Mouse (Mus musculus) urinary bladder, postnatal 25 days (tissue): ENCODE data around the gene Gja8.

Source experiments
- DNase-seq: peaks from one replicate; pipeline ENCODE4 v3.0.0; 2022; ENCODE audit warnings: low spot score

Gja8 gene

DNA sequence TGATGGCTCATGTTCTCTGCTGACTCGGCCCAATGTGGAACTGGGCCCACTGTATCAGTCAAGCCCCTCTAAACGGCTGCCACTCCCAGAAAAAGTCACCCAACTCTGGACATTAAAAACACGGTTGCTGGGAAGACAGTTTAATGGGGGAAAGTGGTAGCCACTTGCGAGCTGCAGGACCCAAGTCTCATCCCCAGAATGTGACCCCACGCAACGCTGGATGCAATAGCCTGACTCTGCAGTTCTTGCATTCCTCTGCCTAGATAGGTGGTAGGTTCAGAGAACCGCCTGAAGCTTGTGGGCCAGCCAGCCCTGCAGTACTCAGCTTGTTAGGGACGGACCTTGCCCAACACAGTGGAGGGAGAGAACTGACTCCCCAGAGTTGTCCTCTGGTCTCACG, 46.3 kb downstream of the Gja8 start:
- no peak for DNase-seq

DNA sequence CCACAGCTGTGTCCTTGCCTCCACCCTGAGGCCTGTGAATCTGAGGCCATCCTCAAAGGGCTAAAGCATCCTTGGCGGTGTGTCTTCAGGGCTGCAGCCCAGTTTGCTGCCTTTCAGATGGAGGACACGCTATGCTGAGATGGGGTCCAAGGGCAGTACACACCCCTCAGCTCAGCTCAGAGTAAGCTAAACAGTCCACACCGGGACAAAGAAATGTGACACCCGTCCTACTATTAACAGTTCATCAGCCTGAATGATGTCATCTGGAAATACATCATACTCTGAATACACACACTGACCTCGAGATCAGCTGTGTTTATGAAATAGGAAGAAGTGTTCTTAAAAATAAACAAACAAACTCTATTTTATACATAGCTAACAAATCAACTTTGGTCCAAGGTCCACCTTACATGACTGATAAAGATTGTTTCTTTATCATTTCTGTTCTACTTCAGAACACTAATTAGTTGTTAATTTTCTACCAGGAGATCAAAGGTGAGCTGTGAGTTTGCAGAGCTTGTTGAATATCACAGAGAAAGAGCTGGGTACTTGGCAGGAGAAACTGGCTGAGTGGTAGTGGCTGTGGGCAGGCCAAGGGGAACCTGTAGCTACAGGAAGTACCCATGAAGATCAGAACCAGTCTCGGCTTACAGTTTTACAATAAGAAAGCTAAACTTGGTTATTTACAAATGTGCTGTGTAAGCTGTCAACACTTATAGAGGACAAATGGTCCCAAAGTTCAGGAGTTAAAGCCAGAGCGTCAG, 50.8 kb downstream of the Gja8 start:
- no peak for DNase-seq

DNA sequence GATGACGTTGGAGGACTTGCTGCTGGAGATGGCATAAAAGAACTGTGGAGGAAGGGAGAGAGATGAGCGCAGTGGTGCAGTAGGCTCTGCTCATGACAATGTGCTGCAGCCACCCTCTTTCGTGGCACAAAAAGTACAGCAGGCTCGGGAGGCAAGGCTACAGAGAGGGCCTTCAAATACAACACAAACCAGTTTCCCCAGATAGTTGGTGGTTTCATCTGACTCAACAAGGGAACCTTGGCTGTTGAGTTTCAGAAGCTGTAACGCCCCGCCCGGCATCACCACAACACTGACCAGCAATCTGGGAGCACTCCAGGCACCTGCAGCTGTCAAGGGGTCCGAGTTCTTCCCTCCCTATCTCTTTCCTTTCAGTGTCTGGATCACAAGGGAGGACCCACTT, 53.3 kb downstream of the Gja8 start:
- no peak for DNase-seq

DNA sequence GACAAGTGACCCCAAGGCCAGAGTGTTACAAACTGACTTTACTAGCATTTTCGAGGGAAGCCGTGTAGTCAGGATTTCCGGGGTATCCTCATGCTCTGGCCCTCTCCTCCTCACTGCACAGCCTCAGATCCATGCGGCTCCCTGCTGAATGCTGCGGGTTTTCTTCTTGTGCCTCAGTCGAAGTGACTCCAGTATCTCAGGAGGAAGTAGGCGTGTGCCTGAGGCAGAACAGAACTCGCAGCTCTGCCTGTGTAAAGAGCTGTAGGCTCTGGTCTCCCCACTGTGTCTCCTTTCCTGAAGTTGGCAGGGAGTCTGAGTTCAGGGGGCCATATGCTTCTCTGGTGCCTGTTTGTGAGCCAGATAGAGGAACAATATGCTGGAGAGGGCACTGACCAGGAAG, 54.8 kb downstream of the Gja8 start:
- DNase-seq = no peak

DNA sequence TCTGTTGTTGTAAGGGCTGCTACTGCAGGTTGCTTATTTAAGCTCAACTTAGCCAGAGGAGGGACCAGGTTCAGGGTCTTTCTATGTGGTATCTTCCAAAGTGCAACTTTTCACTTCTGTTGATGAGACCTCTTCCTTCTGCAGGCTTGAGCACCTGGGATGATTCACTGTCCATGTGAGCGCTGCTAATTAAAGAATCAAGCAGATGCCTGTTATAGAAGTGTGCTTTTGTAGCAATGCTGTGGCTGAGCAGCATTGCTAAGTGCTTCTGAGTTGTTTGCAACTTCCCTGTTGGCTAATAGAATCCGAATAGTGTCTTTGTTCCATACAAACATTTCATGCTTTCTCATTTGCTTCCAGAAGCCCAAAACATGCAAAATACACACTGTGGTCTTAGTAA, 55.5 kb downstream of the Gja8 start:
- DNase-seq = no peak

DNA sequence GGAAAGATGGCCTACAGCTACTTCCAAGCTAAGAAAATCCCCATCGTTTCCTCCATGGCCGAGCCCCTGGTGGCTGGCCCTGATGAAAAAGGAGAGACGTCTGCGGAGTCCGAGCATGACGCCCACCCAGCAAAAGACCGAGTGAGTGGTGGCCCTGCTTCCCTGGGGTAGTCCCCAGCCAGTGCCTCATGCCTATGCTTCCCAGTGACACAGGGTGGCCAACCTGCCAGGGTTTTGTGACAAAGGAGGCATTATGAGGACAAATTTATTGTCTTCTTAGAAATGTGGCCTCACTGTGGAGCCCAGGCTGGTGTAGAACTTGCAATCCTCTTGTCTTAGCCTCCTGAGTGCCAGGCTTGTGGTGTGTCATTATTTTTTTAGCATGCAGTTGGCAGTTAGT, 56.7 kb downstream of the Gja8 start:
- DNase-seq = no peak

DNA sequence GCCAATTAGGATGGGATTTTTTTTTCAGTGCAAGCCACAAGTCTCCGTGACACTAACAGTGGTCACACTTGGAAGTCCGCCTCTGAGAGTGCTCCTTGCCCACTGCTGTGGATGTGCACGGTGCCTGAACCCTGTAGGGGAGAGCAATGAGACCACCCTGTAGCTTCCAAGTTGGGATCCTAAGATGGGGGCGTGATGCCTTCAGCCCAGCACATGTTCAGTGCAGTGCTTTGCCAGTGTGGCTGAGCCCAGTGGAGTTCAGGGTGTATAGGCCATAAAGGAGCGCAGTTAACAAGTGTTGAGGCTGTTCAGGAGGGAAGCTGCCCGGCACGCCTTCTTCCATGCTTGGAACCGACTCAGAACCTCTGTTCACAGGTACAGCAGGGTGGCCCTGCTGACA, 57.3 kb downstream of the Gja8 start:
- no peak for DNase-seq

DNA sequence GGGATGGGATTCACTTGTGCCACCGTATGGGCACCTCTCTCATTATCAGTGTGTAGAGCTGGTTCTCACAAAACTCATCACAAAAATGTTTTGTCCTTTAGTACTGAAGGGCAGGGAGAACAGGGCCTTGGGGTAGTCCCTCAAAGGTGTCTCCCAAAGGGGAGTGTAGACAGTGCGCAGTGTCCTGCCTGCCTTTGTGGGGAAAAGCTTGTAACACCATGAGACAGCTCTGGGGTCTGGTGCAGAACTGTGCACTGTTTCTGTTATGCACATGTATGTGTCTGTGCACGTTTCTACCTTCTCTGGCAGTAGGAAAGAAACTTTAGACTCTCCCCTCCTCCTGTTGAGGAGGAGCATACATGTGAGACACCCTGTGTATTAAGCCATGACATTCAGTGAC, 58.0 kb downstream of the Gja8 start:
- no peak for DNase-seq
